Mouse (Mus musculus): ENCODE measurements around the gene Dennd5a. TPM values are rescaled to one million over a fixed set of nuclear protein-coding genes. Genes with fewer than 3 reads are reported as not detected.
"Not testable (repeated sequence)": the region's sequence is repeated elsewhere in the genome, so short reads cannot be mapped to it uniquely, and the experiment has no call there.

The Dennd5a gene
- total and polyA plus RNA-seq, 3 experiments = 106 to 136 (median 106) TPM

DNA sequence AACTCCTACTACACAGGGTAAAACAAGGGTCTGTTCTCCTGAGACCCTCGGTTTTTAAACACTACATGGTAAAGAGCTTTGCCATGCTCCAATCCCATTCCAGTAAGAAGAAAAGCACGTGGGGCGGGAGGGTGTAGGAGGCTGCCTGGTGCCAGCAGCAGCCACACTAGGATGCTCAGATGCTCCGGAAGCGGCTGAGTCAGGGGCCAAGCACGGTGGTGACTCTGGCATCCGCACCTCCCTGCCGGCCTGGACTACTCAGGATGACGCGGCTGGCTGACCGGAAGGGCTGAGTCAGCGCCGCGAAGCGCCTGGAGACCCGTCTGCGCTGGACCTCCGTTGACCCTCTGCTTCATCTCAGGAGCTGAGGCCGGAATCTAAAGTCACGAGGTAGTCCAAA, 42.7 kb upstream of the Dennd5a start:
- 7% methylated on average over 20 of the region's 20 CpGs for WGBS
- Histone ChIP-seq H3K27ac (no peak overlapping the region), H3K4me3 (peak overlapping the region; percentile 23; the same call in 1 of the 2 replicates), H3K9ac (ENCODE audit: low read depth, low read length) (no peak overlapping the region), H3K27me3 (ENCODE audit: control insufficient read depth, insufficient read depth, low read length) (no peaks in the 10 kb centered on the region), H3K79me2 (replicated peaks; ENCODE audit: control insufficient read depth, insufficient read depth, low read length) (no peaks in the 10 kb centered on the region), H3K4me1 (ENCODE audit: control insufficient read depth, insufficient read depth, low read length) (no peaks in the 10 kb centered on the region), H3K36me3 (ENCODE audit: control insufficient read depth, insufficient read depth, low read length) (no peaks in the 10 kb centered on the region)
- intact Hi-C loops (cut with DNase I) = no loop called here
- no peak for TF ChIP-seq CTCF (IDR thresholded peaks at IDR 0.05)
- peak; percentile 60 to 64 for DNase-seq

DNA sequence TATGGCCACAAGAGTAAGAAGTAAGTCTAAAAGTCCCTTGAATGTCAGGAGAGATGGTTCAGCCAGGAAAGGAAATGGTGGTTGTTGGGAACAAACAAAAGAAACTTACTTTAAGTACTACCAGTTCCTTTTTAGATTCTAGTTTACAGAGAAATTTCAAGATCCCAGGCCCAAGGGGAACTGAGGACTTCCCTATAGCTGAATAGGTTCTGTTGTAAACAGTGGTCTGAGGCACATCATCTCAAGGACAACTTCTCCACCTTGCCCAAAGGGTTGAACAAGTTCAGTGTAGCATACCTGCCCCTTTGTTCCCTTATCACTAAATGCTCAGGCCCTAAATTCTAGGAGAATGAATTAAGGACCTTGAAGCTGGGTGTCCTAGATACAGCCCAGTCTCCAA, 41.8 kb upstream of the Dennd5a start:
- H3K36me3 ChIP-seq (ENCODE audit: control insufficient read depth, insufficient read depth, low read length) = no peaks in the 10 kb centered on the region
- no peak overlapping the region for H3K9ac ChIP-seq (ENCODE audit: low read depth, low read length)
- H3K4me3 ChIP-seq = no peak overlapping the region
- H3K4me1 ChIP-seq (ENCODE audit: control insufficient read depth, insufficient read depth, low read length) = no peaks in the 10 kb centered on the region
- TF ChIP-seq CTCF (IDR thresholded peaks at IDR 0.05) (no peak), EP300 (IDR thresholded peaks at IDR 0.05; ENCODE audit: insufficient read depth, low read depth, low read length) (no peak), POLR2A (IDR thresholded peaks at IDR 0.05; ENCODE audit: insufficient read depth, low read depth, low read length) (no peak)
- no peak for DNase-seq
- no peak overlapping the region for H3K27ac ChIP-seq
- intact Hi-C loops (cut with DNase I) = no loop called here
- no peaks in the 10 kb centered on the region for H3K27me3 ChIP-seq (ENCODE audit: control insufficient read depth, insufficient read depth, low read length)
- no peaks in the 10 kb centered on the region for H3K79me2 ChIP-seq (replicated peaks; ENCODE audit: control insufficient read depth, insufficient read depth, low read length)

DNA sequence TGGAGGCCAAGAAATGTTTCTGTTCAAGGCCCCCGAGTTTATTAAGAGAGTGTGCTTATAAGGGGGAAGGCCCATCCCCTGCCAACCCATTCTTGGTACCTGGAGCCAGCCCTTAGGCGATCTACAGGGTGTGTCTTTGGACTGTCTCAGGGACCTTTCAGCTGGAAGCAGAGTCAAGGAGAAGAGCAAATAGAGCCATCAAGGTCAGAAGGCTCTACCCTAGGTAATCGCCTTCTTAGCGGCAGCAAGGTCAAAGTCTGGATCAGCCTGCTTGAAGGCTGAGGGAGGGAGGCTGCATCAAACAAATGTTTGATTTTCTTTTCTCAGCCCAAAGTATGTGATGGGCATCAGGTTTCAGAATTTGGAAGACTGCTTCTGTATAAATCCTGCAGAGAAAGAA, 38.1 kb upstream of the Dennd5a start:
- intact Hi-C loops (cut with DNase I) = no loop called here

DNA sequence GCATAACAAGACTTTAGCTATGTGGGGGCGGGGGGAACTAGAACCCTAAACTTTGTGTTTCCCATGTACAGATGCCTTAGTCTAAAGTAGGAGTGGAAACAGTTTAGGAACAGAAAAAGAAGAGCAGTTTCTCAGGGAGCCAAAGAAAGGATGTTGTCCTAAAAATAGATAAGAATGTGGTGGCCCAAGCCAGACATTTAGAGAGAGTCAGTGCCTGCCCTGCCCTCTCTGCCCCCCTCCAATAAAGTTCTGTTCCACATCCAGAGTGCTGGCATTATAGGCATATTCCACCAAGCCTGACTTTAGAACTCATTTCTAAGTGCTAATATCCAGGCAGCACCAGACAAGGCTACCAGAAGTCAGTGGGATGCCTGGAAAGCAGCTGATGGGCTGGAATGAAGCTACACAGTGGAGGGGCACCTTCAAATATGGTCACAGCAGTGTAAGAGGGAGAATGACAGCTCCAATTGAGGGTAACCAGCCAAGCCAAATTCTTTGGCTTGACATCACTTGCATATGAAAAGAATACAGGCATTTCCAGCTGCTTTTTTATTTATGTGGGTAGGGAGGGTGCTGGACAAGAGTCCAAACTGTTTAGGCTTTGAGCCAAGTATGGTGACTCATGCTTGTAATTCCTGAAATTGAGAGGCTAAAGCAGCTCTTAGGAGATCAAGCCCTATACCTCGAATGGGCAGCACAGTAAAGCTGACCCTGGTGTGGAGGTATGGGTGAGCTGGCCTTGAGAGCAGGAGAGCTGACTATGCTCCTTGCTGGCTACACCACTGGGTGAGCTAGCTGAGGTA, 33.1 kb upstream of the Dennd5a start:
- Histone ChIP-seq H3K9ac (ENCODE audit: low read depth, low read length) (0 out of 2 replicates have a peak overlapping the region, but pooled peaks have one; percentile 5), H3K27me3 (ENCODE audit: control insufficient read depth, insufficient read depth, low read length) (no peaks in the 10 kb centered on the region), H3K4me3 (no peak overlapping the region), H3K36me3 (ENCODE audit: control insufficient read depth, insufficient read depth, low read length) (peaks cover 5% of the 10 kb centered on the region), H3K4me1 (ENCODE audit: control insufficient read depth, insufficient read depth, low read length) (peaks cover 6% of the 10 kb centered on the region), H3K79me2 (replicated peaks; ENCODE audit: control insufficient read depth, insufficient read depth, low read length) (no peaks in the 10 kb centered on the region), H3K27ac (peak overlapping the region; percentile 77)
- intact Hi-C loops (cut with DNase I) = no loop called here
- WGBS = 20% methylated on average over 2 of the region's 2 CpGs
- TF ChIP-seq EP300 (IDR thresholded peaks at IDR 0.05; ENCODE audit: insufficient read depth, low read depth, low read length) = no peak
- no peak for TF ChIP-seq POLR2A (IDR thresholded peaks at IDR 0.05; ENCODE audit: insufficient read depth, low read depth, low read length)
- TF ChIP-seq CTCF (IDR thresholded peaks at IDR 0.05) = no peak
- DNase-seq = peak; percentile 48 to 58

More for the DNA sequence above, 38.1 kb upstream of the Dennd5a start:
- Histone ChIP-seq H3K4me1 (ENCODE audit: control insufficient read depth, insufficient read depth, low read length) (peaks cover 4% of the 10 kb centered on the region), H3K27ac (no peak overlapping the region), H3K36me3 (ENCODE audit: control insufficient read depth, insufficient read depth, low read length) (peaks cover 2% of the 10 kb centered on the region; the same call in 1 of the 2 replicates), H3K9ac (ENCODE audit: low read depth, low read length) (no peak overlapping the region), H3K4me3 (no peak overlapping the region), H3K79me2 (replicated peaks; ENCODE audit: control insufficient read depth, insufficient read depth, low read length) (no peaks in the 10 kb centered on the region), H3K27me3 (ENCODE audit: control insufficient read depth, insufficient read depth, low read length) (no peaks in the 10 kb centered on the region)
- TF ChIP-seq POLR2A (IDR thresholded peaks at IDR 0.05; ENCODE audit: insufficient read depth, low read depth, low read length) (no peak), EP300 (IDR thresholded peaks at IDR 0.05; ENCODE audit: insufficient read depth, low read depth, low read length) (no peak), CTCF (IDR thresholded peaks at IDR 0.05) (no peak)
- DNase-seq = no peak
- WGBS = 89% methylated on average over 4 of the region's 4 CpGs

GRCm38 (mm10) chr7:109991286-109991685, 31.0 kb upstream of the Dennd5a start:
- H3K27ac ChIP-seq = no peak overlapping the region
- no peaks in the 10 kb centered on the region for H3K27me3 ChIP-seq (ENCODE audit: control insufficient read depth, insufficient read depth, low read length)

DNA sequence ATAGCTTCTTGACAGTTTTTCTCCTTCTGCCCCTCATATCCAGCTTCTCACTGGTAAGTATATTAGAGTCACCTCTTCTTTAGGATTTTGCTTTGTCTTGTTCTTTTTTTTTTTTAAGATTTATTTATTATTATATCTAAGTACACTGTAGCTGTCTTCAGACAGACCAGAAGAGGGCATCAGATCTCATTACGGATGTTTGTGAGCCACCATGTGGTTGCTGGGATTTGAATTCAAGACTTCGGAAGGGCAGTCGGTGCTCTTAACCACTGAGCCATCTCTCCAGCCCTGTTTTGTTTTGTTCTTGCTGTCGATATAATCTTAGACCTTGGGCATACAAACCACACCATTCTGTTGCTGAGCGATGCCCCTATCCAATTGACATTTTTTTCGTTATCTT, 26.5 kb upstream of the Dennd5a start, which contains the start of gene Tmem41b:
TSS of gene Tmem41b (minus strand) at position 155 of the 400 bp plus-strand sequence.
- TF ChIP-seq CTCF (IDR thresholded peaks at IDR 0.05) = peak; percentile 69
- Histone ChIP-seq H3K9ac (ENCODE audit: low read depth, low read length) (peak within 1 kb of the TSS; percentile 49), H3K27ac (peak within 1 kb of the TSS; percentile 92), H3K4me3 (peak within 1 kb of the TSS; percentile 68)
- not testable (repeated sequence) for H3K79me2 ChIP-seq (replicated peaks; ENCODE audit: control insufficient read depth, insufficient read depth, low read length); H3K4me1 ChIP-seq (ENCODE audit: control insufficient read depth, insufficient read depth, low read length); H3K36me3 ChIP-seq (ENCODE audit: control insufficient read depth, insufficient read depth, low read length); H3K27me3 ChIP-seq (ENCODE audit: control insufficient read depth, insufficient read depth, low read length)
- peak in 1 of 2 experiments; percentile 21 for DNase-seq
- WGBS = 32% methylated on average over 6 of the region's 6 CpGs
- intact Hi-C loops (cut with DNase I) = loop anchor here (2.0 kb wide), 1 partner anchor 32 kb away; the partner anchor contains the start of gene Ipo7

More at GRCm38 (mm10) chr7:109991286-109991685, 31.0 kb upstream of the Dennd5a start:
- 92% methylated on average over 1 of the region's 1 CpGs for whole genome bisulfite sequencing
- no peak for TF ChIP-seq POLR2A (IDR thresholded peaks at IDR 0.05; ENCODE audit: insufficient read depth, low read depth, low read length)
- no peak for TF ChIP-seq EP300 (IDR thresholded peaks at IDR 0.05; ENCODE audit: insufficient read depth, low read depth, low read length)
- no peak for TF ChIP-seq CTCF (IDR thresholded peaks at IDR 0.05)
- Histone ChIP-seq H3K4me1 (ENCODE audit: control insufficient read depth, insufficient read depth, low read length) (peaks cover 6% of the 10 kb centered on the region), H3K79me2 (replicated peaks; ENCODE audit: control insufficient read depth, insufficient read depth, low read length) (no peaks in the 10 kb centered on the region), H3K4me3 (no peak overlapping the region), H3K9ac (ENCODE audit: low read depth, low read length) (no peak overlapping the region), H3K36me3 (ENCODE audit: control insufficient read depth, insufficient read depth, low read length) (peaks cover 5% of the 10 kb centered on the region)
- intact Hi-C loops (cut with DNase I) = no loop called here
- no peak for DNase-seq
